Mouse (Mus musculus): ENCODE data around the gene Mospd3. TPM values are rescaled to one million over a fixed set of nuclear protein-coding genes. Genes with fewer than 3 reads are reported as not detected.

The Mospd3 gene
- total RNA-seq, 2 experiments from 2014 or later, result 36.7 to 40.0 TPM

- no peak for DNase-seq (ENCODE audit: low spot score in 2 of 2)
Measured at GRCm38 (mm10) chr5:137582702-137583101, 18.2 kb downstream of the Mospd3 start.

DNA sequence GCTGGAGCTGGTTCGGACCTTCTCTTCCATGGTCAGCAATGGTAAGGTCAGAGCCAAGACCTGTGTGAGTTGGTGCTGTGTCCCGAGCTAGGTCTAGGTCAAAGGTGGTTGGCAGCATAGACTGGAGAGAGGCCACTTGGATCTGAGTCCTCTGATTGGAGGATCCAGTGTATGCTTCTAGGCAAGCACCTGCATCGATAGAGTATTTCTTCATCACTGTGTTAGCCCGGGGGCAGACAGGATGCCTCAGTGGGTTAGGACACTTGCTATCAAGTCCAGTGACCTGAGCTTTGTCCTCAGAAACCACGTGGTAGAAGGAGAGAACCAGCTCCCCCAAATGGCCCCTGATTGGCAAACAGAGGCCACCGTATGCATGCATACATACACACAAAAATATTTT lies 20.6 kb downstream of the Mospd3 start:
- DNase-seq (ENCODE audit: low spot score in 2 of 2), result no peak

GRCm38 (mm10) chr5:137574470-137574901 lies 26.4 kb downstream of the Mospd3 start:
- DNase-seq (ENCODE audit: low spot score in 2 of 2), result peak; percentile 25 to 50

- DNase-seq (ENCODE audit: low spot score in 2 of 2), result no peak
Measured at GRCm38 (mm10) chr5:137570691-137571586, 29.9 kb downstream of the Mospd3 start.

GRCm38 (mm10) chr5:137570181-137570580 lies 30.7 kb downstream of the Mospd3 start:
- DNase-seq (ENCODE audit: low spot score in 2 of 2), result no peak

DNA sequence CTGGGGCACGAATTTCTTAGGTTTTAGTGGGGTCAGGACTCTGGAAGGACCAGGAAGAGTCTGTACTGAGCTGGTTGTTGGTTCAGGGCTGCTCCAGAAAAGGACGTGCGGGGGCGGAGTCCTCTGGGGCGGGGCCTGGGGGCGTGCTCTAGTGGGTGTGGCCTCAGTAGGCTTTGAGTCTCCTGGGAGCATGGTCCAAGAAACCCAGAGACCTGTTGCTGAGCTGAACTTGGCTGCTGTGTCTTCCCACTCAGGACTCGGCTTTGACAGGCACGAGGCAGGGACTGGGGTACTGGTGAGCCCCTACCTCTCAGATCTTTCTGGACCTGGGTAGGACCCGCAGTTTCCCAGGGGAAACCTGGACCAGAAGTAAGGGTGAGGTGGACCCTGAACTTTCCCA lies 31.2 kb downstream of the Mospd3 start, which contains the start of gene Tfr2:
Gene Tfr2, plus strand, starts transcription at position 176 of the 400 bp plus-strand sequence.
- no peak for DNase-seq (ENCODE audit: low spot score in 2 of 2)

DNA sequence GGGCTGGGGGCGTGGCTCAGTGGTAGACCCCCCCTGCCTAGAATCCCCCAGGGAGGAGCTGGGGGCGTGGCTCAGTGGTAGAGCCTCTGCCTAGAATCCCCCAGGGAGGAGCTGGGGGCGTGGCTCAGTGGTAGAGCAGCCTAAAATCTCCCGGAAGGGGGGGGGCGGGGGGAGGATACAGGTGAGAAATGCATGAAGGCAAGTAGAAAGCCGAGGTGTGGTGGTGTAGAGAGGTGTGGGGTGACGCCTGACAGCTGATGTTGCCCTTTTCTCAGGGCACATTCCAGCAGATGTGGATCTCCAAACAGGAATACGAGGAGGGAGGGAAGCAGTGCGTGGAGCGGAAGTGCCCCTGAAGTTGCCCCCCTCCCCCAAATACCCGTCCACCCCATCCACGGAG lies 31.8 kb downstream of the Mospd3 start:
- DNase-seq (ENCODE audit: low spot score in 2 of 2), result no peak

- DNase-seq (ENCODE audit: low spot score in 2 of 2), result no peak
Measured at GRCm38 (mm10) chr5:137568223-137568798, 32.5 kb downstream of the Mospd3 start.

- DNase-seq (ENCODE audit: low spot score in 2 of 2), result no peak
Measured at GRCm38 (mm10) chr5:137566416-137566815, 34.4 kb downstream of the Mospd3 start.

DNA sequence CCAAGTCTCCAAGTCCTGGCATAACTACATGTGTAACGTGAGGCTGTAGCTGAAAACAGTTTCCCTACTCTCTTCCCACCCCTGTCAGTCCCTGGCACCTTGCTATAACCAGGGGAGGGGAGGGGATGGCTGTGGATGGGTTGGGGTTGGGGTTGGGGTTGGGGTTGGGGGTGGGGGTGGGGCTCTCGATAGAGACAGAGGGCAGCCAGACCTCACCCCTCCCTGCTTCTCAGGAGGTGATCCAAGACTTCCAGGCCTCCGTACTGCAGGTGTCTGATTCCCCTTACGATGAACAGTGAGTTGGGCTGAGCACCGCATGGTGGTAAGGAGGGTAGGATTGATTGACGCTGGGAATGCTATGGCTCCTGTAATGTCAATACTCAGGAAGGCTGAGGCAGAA lies 35.1 kb downstream of the Mospd3 start:
- DNase-seq (ENCODE audit: low spot score in 2 of 2), result no peak

DNA sequence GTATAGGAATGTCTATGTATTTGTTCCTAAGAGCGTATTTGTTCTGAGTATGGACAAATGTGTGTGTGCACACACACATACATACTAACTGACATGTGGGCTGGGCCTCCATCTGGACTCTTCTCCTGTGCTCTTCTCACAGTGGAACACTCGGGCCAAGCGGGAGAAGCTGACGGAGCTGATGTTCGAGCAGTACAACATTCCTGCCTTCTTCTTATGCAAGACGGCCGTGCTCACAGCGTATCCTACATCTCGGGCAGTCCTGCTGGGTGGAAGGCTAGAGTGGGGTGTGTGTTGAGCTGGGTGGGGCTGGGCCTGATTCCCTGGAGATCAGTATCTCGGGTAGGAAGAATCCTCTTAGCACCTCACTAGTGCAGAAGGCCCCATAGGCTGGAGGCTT lies 37.9 kb downstream of the Mospd3 start:
- DNase-seq (ENCODE audit: low spot score in 2 of 2), result peak in 1 of 2 experiments; percentile 43

- no peak for DNase-seq (ENCODE audit: low spot score in 2 of 2)
Measured at GRCm38 (mm10) chr5:137561556-137561955, 39.3 kb downstream of the Mospd3 start.

- DNase-seq (ENCODE audit: low spot score in 2 of 2), result no peak
Measured at GRCm38 (mm10) chr5:137553898-137554297, 47.0 kb downstream of the Mospd3 start.

DNA sequence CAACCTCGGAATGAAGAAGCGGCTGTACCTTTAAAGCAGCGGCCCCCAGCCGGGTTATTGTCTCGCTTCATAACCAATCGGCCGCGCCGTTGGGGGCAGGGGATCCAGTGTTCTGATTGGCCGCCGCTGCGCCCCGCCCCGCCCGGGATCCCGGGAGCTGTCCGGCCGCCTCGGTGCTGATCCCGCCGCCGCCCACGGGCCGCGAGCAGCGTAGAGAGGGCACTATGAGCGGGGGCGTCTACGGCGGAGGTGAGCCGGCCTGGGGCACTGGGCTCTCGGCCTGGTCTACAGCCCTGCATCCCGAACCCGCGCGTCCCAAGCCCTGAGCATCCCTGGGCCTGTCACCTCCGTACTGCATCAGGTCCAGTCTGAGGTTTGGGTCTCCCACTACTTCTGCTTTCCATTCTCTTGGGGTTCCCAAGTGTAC lies 47.4 kb downstream of the Mospd3 start, which contains the start of gene Actl6b:
Gene Actl6b, plus strand, starts transcription at position 107 of the 427 bp plus-strand sequence.
- DNase-seq (ENCODE audit: low spot score in 2 of 2), result peak; percentile 87 to 92

- DNase-seq (ENCODE audit: low spot score in 2 of 2), result no peak
Measured at GRCm38 (mm10) chr5:137553000-137553399, 47.9 kb downstream of the Mospd3 start.

DNA sequence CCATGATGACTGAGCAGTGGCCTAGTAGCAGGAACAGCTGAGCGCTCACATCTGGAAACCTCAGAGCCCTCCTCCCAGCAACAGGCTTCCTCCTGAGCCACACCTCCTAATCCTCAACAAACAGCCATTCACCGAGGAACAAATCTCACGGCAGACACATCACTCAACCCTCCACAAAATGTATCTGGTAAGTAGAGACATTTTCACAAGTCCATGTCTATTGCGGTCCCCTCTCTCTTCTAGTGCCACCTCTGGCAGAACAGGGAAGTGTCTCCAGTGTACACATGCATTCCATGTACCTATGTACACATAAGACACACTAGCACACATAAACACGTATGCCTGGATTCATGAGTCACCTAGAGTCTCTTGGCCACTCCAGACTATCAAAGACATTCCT lies 49.7 kb downstream of the Mospd3 start:
- DNase-seq (ENCODE audit: low spot score in 2 of 2), result no peak

DNA sequence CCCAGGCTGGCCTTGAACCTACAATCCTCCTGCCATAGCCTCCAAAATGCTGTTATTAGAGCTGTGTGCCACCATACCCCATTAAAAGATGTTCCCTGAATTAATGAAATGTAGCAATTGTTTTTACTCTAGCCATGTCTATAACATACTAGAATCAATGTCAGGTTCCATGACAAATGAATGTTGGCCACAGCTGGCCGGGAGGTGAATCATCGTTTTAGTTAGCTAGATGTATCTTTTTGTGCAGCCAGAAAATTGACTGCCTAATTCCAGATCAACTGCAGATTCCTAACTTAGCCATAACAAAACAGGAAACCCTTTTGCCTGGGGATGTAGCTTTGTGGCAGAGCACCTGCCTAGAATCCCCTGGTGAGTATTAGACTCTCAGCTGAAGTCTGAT lies 51.0 kb downstream of the Mospd3 start:
- no peak for DNase-seq (ENCODE audit: low spot score in 2 of 2)

Other genes starting within 250 kb of the Mospd3 start
- under 1 TPM; 0.21 to 0.57 TPM for gene Zan, start 124.0 kb downstream of the Mospd3 start, total RNA-seq (2021)
- gene Pop7, start 98.5 kb downstream of the Mospd3 start, total RNA-seq (2021), result 10 to 100 TPM; 32.9 to 37.1 TPM
- 10 to 100 TPM; 40.5 to 48.8 TPM for gene Gigyf1, start 82.5 kb downstream of the Mospd3 start, total RNA-seq (2021)
- gene Epo, start 67.8 kb downstream of the Mospd3 start, total RNA-seq (2021), result not detected
- 100 to 1,000 TPM; 704 to 770 TPM for gene Gnb2, start 67.5 kb downstream of the Mospd3 start, total RNA-seq (2021)
- 100 to 1,000 TPM; 128 to 133 TPM for gene Actl6b, start 47.5 kb downstream of the Mospd3 start, total RNA-seq (2021)
- 10 to 100 TPM; 10.9 to 15.5 TPM for gene Tfr2, start 31.2 kb downstream of the Mospd3 start, total RNA-seq (2021)
- 10 to 100 TPM in 1 of 2 experiments, 1 to 10 TPM in 1; 6.9 to 13.6 TPM for gene Pcolce, start 12.7 kb upstream of the Mospd3 start, total RNA-seq (2021)
- under 1 TPM; 0.17 to 0.37 TPM for gene Fbxo24, start 27.9 kb upstream of the Mospd3 start, total RNA-seq (2021)
- 10 to 100 TPM; 14.7 to 19.5 TPM for gene Lrch4, start 28.1 kb upstream of the Mospd3 start, total RNA-seq (2021)
- gene Gm20605, start 28.1 kb upstream of the Mospd3 start, total RNA-seq (2021), result 10 to 100 TPM; 11.0 to 14.7 TPM
- 1 to 10 TPM; 6.3 to 6.6 TPM for gene Sap25, start 40.3 kb upstream of the Mospd3 start, total RNA-seq (2021)
- not detected for gene Irs3, start 44.7 kb upstream of the Mospd3 start, total RNA-seq (2021)
- gene Agfg2, start 83.7 kb upstream of the Mospd3 start, total RNA-seq (2021), result 10 to 100 TPM; 51.7 to 56.5 TPM
- gene Nyap1, start 140.5 kb upstream of the Mospd3 start, total RNA-seq (2021), result 10 to 100 TPM; 73.9 to 75.0 TPM
- gene Tsc22d4, start 144.7 kb upstream of the Mospd3 start, total RNA-seq (2021), result 100 to 1,000 TPM; 213 to 225 TPM
- gene Ppp1r35, start 177.8 kb upstream of the Mospd3 start, total RNA-seq (2021), result 10 to 100 TPM; 24.2 to 27.3 TPM
- gene Mepce, start 186.6 kb upstream of the Mospd3 start, total RNA-seq (2021), result 10 to 100 TPM; 33.4 to 42.0 TPM
- gene Zcwpw1, start 186.7 kb upstream of the Mospd3 start, total RNA-seq (2021), result 1 to 10 TPM; 5.0 to 5.7 TPM
- gene Pilra, start 235.2 kb upstream of the Mospd3 start, total RNA-seq (2021), result under 1 TPM; 0.32 to 0.62 TPM